Mouse (Mus musculus) T-helper 1 cell (primary cell): ENCODE results near the gene Gja8.

ENCODE experiments used
- in situ Hi-C: fragments of 300-600 bp; cut with MboI, MseI; formaldehyde crosslinking; loops from one replicate; pipeline ENCODE4 v1.15.1; 2025; ENCODE audit warnings: high pct_unique_total_duplicates

Gene Gja8

GRCm38 (mm10) chr3:96880385-96880784, 45.4 kb downstream of the Gja8 start:
- in situ Hi-C loops = no loop called here

- in situ Hi-C loops = no loop called here
These were observed 46.3 kb downstream of the Gja8 start for GRCm38 (mm10) chr3:96879536-96879935.

- in situ Hi-C loops = no loop called here
These were observed 50.8 kb downstream of the Gja8 start for GRCm38 (mm10) chr3:96874808-96875571.

- in situ Hi-C loops = no loop called here
These were observed 53.3 kb downstream of the Gja8 start for GRCm38 (mm10) chr3:96872501-96872900.

- in situ Hi-C loops = no loop called here
These were observed 54.8 kb downstream of the Gja8 start for GRCm38 (mm10) chr3:96871070-96871469.

GRCm38 (mm10) chr3:96870270-96870669, 55.5 kb downstream of the Gja8 start:
- in situ Hi-C loops = no loop called here

- in situ Hi-C loops = no loop called here
These were observed 56.7 kb downstream of the Gja8 start for GRCm38 (mm10) chr3:96869091-96869490.

GRCm38 (mm10) chr3:96868566-96868965, 57.3 kb downstream of the Gja8 start:
- in situ Hi-C loops = no loop called here

GRCm38 (mm10) chr3:96867863-96868262, 58.0 kb downstream of the Gja8 start:
- in situ Hi-C loops = no loop called here
